Mouse (Mus musculus): ENCODE results near the gene Cdhr3. TPM values are rescaled to one million over a fixed set of nuclear protein-coding genes. Genes with fewer than 3 reads are reported as not detected.

Gene Cdhr3
- polyA plus RNA-seq, 1 experiment from 2014 or later, result 0.19 TPM

- ATAC-seq (ENCODE audit: low FRiP score, low read depth), result peak; percentile 70; the same call in 1 of the 2 replicates
- Histone ChIP-seq H3K27ac (replicated peaks) (no peak overlapping the region), H3K36me3 (no peaks in the 10 kb centered on the region)
These were observed 16.9 kb upstream of the Cdhr3 start for GRCm38 (mm10) chr12:33109531-33109930.

GRCm38 (mm10) chr12:33106438-33107167 is 13.9 kb upstream of the Cdhr3 start:
- 54% methylated on average over 10 of the region's 10 CpGs for WGBS
- no peak overlapping the region for H3K27ac ChIP-seq (replicated peaks)

More at GRCm38 (mm10) chr12:33109531-33109930, 16.9 kb upstream of the Cdhr3 start:
- no peak overlapping the region for H3K9ac ChIP-seq
- H3K4me3 ChIP-seq, result no peak overlapping the region
- H3K9me3 ChIP-seq, result no peaks in the 10 kb centered on the region
- peaks cover 27% of the 10 kb centered on the region for H3K4me1 ChIP-seq (replicated peaks)
- H3K27me3 ChIP-seq, result no peaks in the 10 kb centered on the region; the same call in 1 of the 2 replicates
- H3K4me2 ChIP-seq, result no peak overlapping the region

DNA sequence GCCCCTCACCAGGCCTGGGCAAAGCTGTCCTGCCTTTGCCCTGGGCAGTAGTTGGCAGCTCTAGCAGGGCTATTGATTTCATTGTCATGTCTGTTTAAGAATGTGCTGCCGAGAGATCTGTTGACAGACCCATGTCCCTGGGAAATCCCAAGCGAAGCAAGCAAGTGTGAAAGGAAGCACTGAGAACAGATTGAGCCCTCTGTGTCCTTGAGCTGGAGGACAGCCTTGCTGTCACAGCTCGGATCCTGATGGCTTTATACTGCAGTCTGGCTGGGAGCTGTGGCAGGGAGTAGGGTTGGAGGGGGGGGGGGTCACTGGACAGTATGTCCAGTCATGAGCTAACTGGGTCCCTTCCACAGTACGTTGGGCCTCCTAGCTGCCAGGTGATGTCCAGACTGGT is 13.0 kb upstream of the Cdhr3 start:
- peak; percentile 68 for ATAC-seq (ENCODE audit: low FRiP score, low read depth)
- Histone ChIP-seq H3K4me1 (replicated peaks) (peaks cover 36% of the 10 kb centered on the region), H3K4me3 (no peak overlapping the region), H3K9ac (no peak overlapping the region), H3K27ac (replicated peaks) (no peak overlapping the region), H3K27me3 (no peaks in the 10 kb centered on the region), H3K36me3 (no peaks in the 10 kb centered on the region), H3K9me3 (no peaks in the 10 kb centered on the region), H3K4me2 (no peak overlapping the region)
- 48% methylated on average over 4 of the region's 4 CpGs for WGBS

More at GRCm38 (mm10) chr12:33106438-33107167, 13.9 kb upstream of the Cdhr3 start:
- no peak for ATAC-seq (ENCODE audit: low FRiP score, low read depth)
- Histone ChIP-seq H3K36me3 (no peaks in the 10 kb centered on the region), H3K4me3 (no peak overlapping the region), H3K27me3 (no peaks in the 10 kb centered on the region), H3K4me2 (no peak overlapping the region), H3K4me1 (replicated peaks) (peaks cover 36% of the 10 kb centered on the region), H3K9me3 (no peaks in the 10 kb centered on the region), H3K9ac (no peak overlapping the region)

GRCm38 (mm10) chr12:33102342-33103115 is 9.9 kb upstream of the Cdhr3 start:
- Histone ChIP-seq H3K4me3 (no peak overlapping the region), H3K9ac (no peak overlapping the region), H3K4me2 (peak overlapping the region; percentile 13; the same call in 1 of the 2 replicates), H3K4me1 (replicated peaks) (peaks cover 30% of the 10 kb centered on the region), H3K27ac (replicated peaks) (peak overlapping the region; percentile 59; the same call in 1 of the 2 replicates), H3K9me3 (no peaks in the 10 kb centered on the region), H3K36me3 (no peaks in the 10 kb centered on the region), H3K27me3 (no peaks in the 10 kb centered on the region)
- ATAC-seq (ENCODE audit: low FRiP score, low read depth), result peak; percentile 40; the same call in 1 of the 2 replicates
- WGBS, result 18% methylated on average over 15 of the region's 15 CpGs

DNA sequence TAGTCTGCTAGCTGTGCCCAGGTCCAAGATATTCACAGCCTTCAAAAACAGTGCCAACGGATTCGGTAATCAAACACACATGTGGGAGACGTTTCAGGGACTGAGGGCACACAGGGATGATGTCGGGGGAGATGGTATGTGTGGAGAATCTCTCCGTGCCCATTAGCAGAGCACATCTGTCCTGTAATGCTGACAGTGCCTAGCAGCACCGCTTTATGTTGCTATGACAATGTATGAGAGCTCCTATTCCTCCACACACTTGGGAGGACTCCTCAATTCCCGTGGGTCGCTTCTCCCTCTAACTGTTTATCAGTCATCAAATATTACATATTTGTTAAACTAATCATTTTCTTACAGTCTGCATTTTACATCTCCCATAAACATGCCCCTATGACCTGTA is 9.0 kb upstream of the Cdhr3 start:
- no peak overlapping the region for H3K27ac ChIP-seq (replicated peaks)
- H3K4me3 ChIP-seq, result no peak overlapping the region
- H3K4me1 ChIP-seq (replicated peaks), result peaks cover 23% of the 10 kb centered on the region
- no peaks in the 10 kb centered on the region for H3K27me3 ChIP-seq
- H3K36me3 ChIP-seq, result no peaks in the 10 kb centered on the region
- 53% methylated on average over 8 of the region's 8 CpGs for WGBS
- H3K9me3 ChIP-seq, result no peaks in the 10 kb centered on the region
- H3K4me2 ChIP-seq, result no peak overlapping the region
- ATAC-seq (ENCODE audit: low FRiP score, low read depth), result 0 out of 2 replicates have a peak, but pooled peaks have one; percentile 43
- H3K9ac ChIP-seq, result no peak overlapping the region

DNA sequence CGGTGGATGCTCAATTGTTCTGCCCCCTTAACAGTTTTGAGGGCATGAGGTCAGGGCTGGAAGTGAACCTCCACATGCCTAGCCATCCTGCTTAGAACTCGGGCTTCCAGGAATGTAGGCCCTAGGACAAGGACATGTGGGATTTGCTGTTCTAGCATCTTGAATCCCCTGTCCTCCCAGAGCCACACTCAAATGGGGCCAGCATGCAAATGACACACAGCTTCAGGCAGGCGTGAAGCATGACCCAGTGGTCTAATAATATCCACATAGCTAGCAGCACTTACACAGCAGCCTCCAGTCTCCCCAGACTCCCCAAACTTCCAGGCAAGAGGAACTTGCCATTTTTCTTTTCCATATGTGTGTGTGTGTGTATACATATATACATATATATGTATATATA is 3.3 kb upstream of the Cdhr3 start:
- H3K27ac ChIP-seq (replicated peaks), result no peak overlapping the region
- H3K4me2 ChIP-seq, result no peak overlapping the region
- H3K36me3 ChIP-seq, result no peaks in the 10 kb centered on the region
- no peak for ATAC-seq (ENCODE audit: low FRiP score, low read depth)
- no peak overlapping the region for H3K4me3 ChIP-seq
- no peaks in the 10 kb centered on the region for H3K4me1 ChIP-seq (replicated peaks)
- H3K9me3 ChIP-seq, result no peaks in the 10 kb centered on the region
- no peaks in the 10 kb centered on the region for H3K27me3 ChIP-seq
- H3K9ac ChIP-seq, result no peak overlapping the region
- WGBS, result 69% methylated on average over 3 of the region's 3 CpGs

- WGBS, result 88% methylated on average over 2 of the region's 2 CpGs
- no peaks in the 10 kb centered on the region for H3K36me3 ChIP-seq
- no peak overlapping the region for H3K4me2 ChIP-seq
- H3K27me3 ChIP-seq, result no peaks in the 10 kb centered on the region
- no peak overlapping the region for H3K27ac ChIP-seq (replicated peaks)
- H3K9me3 ChIP-seq, result no peaks in the 10 kb centered on the region
- no peak overlapping the region for H3K4me3 ChIP-seq
- no peak for ATAC-seq (ENCODE audit: low FRiP score, low read depth)
- no peaks in the 10 kb centered on the region for H3K4me1 ChIP-seq (replicated peaks)
- no peak overlapping the region for H3K9ac ChIP-seq
These were observed 479 bp downstream of the Cdhr3 start for GRCm38 (mm10) chr12:33092196-33092595.

- 10% methylated on average over 5 of the region's 5 CpGs for WGBS
- Histone ChIP-seq H3K9ac (no peak overlapping the region), H3K36me3 (no peaks in the 10 kb centered on the region)
These were observed 6.5 kb downstream of the Cdhr3 start for GRCm38 (mm10) chr12:33086151-33086550.

GRCm38 (mm10) chr12:33084683-33085082 is 8.0 kb downstream of the Cdhr3 start:
- peaks cover 8% of the 10 kb centered on the region for H3K4me1 ChIP-seq (replicated peaks)
- ATAC-seq (ENCODE audit: low FRiP score, low read depth), result no peak

More at GRCm38 (mm10) chr12:33086151-33086550, 6.5 kb downstream of the Cdhr3 start:
- Histone ChIP-seq H3K27me3 (no peaks in the 10 kb centered on the region), H3K9me3 (no peaks in the 10 kb centered on the region), H3K4me2 (no peak overlapping the region), H3K27ac (replicated peaks) (no peak overlapping the region), H3K4me1 (replicated peaks) (peaks cover 8% of the 10 kb centered on the region), H3K4me3 (no peak overlapping the region)
- ATAC-seq (ENCODE audit: low FRiP score, low read depth), result peak; percentile 67; the same call in 1 of the 2 replicates

DNA sequence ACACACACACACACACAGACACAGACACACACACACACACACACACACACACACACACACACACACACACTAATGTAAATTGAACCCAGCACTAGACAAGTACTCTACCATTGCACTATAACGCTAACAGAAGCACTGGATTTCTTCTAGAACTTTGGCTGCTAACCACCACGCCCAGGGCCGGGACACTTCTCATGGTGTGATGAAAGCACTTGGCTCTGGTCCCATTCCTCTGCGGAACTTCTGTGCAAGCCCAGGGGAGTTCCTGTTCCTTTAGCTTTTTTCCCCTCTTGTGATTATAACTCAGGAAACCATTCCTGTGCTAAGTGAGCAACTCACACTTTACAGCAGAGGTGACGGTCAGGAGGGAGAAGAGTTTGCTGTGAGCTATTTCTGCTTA is 9.3 kb downstream of the Cdhr3 start:
- no peak overlapping the region for H3K27ac ChIP-seq (replicated peaks)
- H3K4me2 ChIP-seq, result no peak overlapping the region
- H3K9me3 ChIP-seq, result no peaks in the 10 kb centered on the region
- ATAC-seq (ENCODE audit: low FRiP score, low read depth), result no peak
- no peaks in the 10 kb centered on the region for H3K36me3 ChIP-seq
- no peak overlapping the region for H3K4me3 ChIP-seq
- peaks cover 8% of the 10 kb centered on the region for H3K4me1 ChIP-seq (replicated peaks)
- WGBS, result 66% methylated on average over 5 of the region's 5 CpGs
- H3K9ac ChIP-seq, result no peak overlapping the region
- H3K27me3 ChIP-seq, result no peaks in the 10 kb centered on the region

More at GRCm38 (mm10) chr12:33084683-33085082, 8.0 kb downstream of the Cdhr3 start:
- no peak overlapping the region for H3K9ac ChIP-seq
- H3K4me2 ChIP-seq, result no peak overlapping the region
- H3K9me3 ChIP-seq, result no peaks in the 10 kb centered on the region
- no peaks in the 10 kb centered on the region for H3K27me3 ChIP-seq
- H3K36me3 ChIP-seq, result no peaks in the 10 kb centered on the region
- WGBS, result 44% methylated on average over 2 of the region's 2 CpGs
- H3K4me3 ChIP-seq, result no peak overlapping the region
- H3K27ac ChIP-seq (replicated peaks), result no peak overlapping the region

DNA sequence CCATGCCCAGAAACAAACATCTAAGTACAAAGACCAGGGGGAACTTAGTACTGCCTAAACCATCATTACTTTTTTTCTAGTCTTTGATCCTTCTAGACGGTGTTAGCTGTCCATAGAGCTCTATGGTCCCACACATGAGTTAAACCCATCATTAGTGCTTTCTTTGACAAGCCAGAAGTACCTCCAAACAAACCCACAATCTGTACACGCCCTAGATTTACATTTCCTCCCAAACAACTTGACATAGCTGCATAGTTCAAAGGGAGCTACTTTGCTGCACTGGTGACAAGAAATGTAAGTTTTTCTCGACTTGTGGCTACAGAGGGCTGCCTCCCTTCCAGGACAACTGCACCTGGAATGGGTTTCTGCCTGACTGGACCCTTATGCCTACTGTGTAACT is 16.4 kb downstream of the Cdhr3 start:
- H3K36me3 ChIP-seq, result no peaks in the 10 kb centered on the region
- no peak for ATAC-seq (ENCODE audit: low FRiP score, low read depth)
- no peak overlapping the region for H3K9ac ChIP-seq
- H3K9me3 ChIP-seq, result no peaks in the 10 kb centered on the region
- H3K4me2 ChIP-seq, result no peak overlapping the region
- no peaks in the 10 kb centered on the region for H3K27me3 ChIP-seq
- H3K4me3 ChIP-seq, result no peak overlapping the region
- WGBS, result 84% methylated on average over 3 of the region's 3 CpGs
- peaks cover 19% of the 10 kb centered on the region for H3K4me1 ChIP-seq (replicated peaks)
- no peak overlapping the region for H3K27ac ChIP-seq (replicated peaks)
